Mouse (Mus musculus): ENCODE measurements around the gene Msh5.
A peak's percentile ranks its signal among the peaks of the same experiment; 100 is the strongest.

Gene Msh5

DNA sequence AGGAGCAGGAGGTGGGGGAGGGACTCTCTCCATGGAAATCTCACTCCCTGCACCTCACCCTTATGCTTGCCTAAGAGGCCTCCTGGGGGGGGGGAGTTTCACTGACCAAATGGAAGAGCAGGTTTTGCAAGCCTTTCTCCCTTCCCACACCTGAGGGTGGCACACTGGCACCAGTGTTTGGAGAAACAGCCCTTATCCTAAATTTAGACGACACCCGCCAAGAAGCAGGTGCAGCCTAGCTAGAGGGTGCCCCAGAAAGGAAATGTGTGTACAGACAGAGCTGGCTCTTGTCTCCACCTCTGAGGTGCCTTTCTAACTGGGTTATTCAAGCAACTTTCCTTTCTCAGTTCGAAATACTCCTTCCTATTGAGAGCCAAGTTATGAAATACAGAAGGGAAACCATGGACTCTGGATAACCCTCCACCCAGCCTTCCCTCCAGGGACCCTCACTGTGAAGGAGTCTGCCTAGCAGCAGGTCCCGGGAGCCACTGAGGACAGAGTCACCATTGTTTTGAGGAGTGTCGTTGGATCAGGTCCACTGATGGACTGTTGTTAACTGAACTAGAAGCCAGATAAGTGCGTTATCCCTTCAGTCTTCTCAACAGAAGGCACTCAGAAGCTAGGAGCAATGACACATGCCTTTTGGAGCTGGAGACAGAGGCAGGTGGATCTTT is 24.1 kb upstream of the Msh5 start:
- no peak for DNase-seq (ENCODE audit: low read depth, low spot score)

DNA sequence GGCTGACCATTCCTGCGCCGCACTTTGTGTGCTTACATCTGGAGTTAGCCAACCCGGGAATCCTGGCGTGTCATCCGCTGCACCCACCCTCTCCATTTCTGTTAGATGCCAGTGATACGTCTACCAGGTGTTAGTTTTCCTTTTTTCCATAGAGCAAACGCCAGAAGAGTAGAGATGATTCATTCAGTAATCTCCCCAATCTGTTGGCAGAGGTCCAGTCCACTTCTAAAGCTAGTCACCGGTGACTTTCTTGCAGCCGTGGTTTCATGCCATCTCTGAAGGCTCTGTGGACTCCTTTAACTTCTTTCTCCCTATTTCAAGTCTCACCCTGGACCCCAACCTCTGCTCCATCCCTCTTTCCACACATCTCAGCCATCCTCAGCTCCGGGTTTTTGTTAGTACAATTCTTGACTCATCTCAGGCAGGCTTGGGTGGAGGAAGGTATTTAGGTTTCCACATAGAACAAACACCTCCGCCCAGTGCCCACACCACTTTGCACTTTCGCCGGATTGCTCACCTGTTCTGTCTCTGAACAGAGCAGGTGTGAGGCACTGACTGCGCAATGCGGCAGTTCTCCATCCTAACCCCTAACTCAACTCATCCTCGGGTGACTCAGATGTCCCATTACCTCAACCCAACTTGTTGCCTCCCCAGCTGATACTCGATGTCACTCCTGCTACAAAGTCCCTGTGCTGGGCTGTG is 21.8 kb upstream of the Msh5 start:
- DNase-seq (ENCODE audit: low read depth, low spot score) = peak; percentile 31

DNA sequence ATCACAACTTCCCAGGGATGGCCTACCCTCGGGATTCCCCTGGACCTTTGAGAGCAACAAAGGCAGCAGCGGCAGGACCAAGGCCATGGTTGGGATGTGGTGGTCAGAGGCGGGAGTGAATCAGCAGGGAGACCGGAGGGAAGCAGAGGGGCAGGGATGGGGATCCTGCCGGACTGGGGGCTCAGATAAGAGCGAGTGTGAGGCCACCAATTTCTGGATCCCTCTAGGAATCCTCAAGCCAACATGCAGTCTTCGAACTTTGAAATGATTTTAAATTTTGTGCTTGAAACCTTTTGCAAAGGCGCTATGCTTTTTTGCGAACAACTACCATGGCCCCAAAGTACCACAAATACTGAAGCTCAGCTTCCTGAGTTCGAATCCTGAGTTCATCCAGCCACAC is 19.5 kb upstream of the Msh5 start, which contains the start of gene Mpig6b:
TSS of gene Mpig6b (minus strand) at position 101 of the 400 bp plus-strand sequence.
- DNase-seq (ENCODE audit: low read depth, low spot score) = no peak

- peak; percentile 45 for DNase-seq (ENCODE audit: low read depth, low spot score)
These were observed 18.7 kb upstream of the Msh5 start, which contains the start of gene Ly6g6c for GRCm38 (mm10) chr17:35064951-35065947. Gene Ly6g6c, plus strand, starts transcription at chr17:35065388.

GRCm38 (mm10) chr17:35064378-35064877 is 17.9 kb upstream of the Msh5 start:
- DNase-seq (ENCODE audit: low read depth, low spot score) = no peak

DNA sequence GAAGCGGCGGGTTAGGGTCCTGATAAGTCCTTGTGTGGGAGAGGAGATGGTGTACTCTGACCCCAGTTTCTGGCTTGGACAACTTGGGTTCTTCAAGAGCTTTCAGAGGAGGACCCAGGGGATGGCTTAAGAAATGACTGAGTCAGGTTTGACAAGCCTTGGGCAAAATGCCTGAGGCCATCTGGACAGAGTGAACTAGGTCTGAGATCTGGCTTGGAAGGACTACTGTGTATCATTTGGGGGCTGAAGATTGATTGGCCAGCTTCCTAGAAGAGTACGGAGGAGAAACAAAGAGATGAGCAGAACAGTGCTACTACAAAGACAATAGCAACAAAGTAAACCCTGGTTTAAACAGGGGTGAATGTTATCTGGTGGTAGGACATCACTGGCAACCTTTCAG is 16.9 kb upstream of the Msh5 start:
- DNase-seq (ENCODE audit: low read depth, low spot score) = no peak

- no peak for DNase-seq (ENCODE audit: low read depth, low spot score)
These were observed 14.8 kb upstream of the Msh5 start for GRCm38 (mm10) chr17:35061299-35061698.

GRCm38 (mm10) chr17:35060737-35061297 is 14.3 kb upstream of the Msh5 start:
- no peak for DNase-seq (ENCODE audit: low read depth, low spot score)

DNA sequence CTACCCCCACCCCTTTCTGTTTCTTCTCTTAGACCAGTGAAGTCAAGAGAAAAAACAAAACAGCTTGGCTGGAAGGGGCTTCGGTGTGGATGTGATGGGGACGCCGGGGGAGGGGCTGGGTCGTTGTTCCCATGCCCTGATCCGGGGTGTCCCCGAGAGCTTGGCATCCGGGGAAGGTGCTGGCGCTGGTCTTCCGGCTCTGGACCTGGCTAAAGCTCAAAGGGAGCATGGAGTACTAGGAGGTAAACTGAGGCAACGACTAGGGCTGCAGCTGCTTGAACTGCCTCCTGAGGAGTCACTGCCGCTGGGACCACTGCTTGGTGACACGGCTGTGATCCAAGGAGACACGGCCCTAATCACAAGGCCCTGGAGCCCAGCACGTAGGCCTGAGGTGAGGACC is 13.5 kb upstream of the Msh5 start:
- no peak for DNase-seq (ENCODE audit: low read depth, low spot score)

DNA sequence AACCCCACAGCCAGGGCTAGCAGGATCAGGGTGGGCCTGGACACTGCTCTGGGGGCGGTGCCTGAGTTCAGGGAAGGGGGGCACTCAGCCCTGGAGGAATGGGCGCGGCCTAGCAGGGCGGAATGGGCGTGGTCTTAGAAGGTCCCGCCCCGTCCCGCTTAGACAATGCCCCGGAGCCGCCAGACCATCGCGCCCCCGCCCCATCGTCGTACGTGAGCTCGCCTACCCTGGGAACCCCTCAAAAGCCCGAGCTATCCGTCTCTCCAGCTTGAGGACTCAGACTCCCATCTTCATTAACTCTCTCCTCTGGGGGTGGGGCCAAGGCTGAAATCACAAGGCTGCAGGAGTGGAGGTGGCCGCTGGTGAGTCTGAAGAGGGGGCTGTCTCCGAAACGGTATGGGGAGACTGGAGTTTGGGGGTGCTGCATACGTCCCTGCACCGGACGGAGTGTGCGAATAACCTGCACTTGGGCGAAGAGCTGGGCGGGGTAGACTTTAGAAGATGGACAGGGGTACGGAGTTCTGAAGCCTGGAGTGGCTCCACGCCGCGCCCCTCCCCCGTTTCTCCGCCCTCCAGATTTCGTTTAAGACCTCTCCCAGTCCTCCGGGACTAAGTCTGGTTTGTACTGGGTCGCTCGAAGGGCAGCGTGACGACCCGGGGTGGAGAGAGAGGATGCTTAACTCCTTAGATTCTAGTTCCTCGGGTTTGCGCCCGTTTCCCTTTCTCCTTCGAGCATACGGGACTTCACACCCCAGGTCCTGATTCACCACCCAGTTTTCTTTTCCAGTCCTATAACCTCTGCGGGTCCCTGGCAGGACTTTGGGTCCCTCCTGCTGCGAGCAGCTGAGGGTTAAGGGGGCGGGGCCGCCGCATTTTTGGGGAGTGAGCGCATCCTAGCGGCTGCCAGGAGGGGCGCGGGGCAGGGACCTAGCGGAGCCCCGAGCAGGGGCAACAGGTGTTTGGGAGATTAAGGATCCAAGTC is 12.7 kb upstream of the Msh5 start, which contains the start of gene Ddah2:
TSS of gene Ddah2 (plus strand) at position 125 of the 982 bp plus-strand sequence.
- peak; percentile 84 for DNase-seq (ENCODE audit: low read depth, low spot score)

- no peak for DNase-seq (ENCODE audit: low read depth, low spot score)
These were observed 11.8 kb upstream of the Msh5 start for GRCm38 (mm10) chr17:35058316-35058715.

- DNase-seq (ENCODE audit: low read depth, low spot score) = no peak
These were observed 10.5 kb upstream of the Msh5 start for GRCm38 (mm10) chr17:35057090-35057489.

DNA sequence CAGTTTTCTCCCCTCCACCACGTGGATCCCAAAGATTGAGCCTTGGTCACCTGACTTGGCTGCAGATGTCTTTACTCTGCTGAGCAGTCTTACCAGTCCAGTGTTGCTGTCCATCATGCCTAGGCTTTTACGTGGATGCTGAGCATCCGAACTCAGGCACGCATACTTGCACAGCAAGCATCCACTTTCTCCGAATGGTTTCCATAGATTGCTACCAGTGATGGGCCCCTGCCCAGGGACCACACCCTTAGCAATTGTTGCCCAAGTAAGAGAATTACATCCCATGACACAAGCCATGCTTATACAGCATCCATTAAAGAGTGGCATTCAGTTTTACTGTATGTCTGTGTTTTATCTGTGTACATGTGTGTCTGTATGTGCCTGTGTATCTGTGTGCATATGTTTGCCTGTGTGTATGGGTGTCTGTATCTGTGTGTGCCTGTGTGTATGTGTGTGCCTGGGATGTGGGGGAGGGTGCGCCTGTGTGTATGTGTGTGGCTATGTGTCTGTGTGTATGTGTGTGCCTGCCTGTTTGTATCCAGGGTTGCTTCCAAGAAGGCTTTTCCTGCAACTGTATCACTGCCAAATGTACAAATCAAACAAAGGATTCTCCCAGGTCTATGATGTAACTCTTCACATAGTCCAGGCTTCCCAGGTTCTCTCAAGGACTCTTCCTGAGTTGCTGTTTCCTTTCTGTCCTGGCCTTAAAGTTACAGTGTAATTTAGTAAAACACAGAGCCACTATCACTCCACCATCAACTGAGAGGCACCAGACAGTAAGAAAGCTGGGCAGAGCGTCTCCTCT is 9.3 kb upstream of the Msh5 start:
- DNase-seq (ENCODE audit: low read depth, low spot score) = no peak

GRCm38 (mm10) chr17:35052271-35052798 is 5.8 kb upstream of the Msh5 start:
- no peak for DNase-seq (ENCODE audit: low read depth, low spot score)

DNA sequence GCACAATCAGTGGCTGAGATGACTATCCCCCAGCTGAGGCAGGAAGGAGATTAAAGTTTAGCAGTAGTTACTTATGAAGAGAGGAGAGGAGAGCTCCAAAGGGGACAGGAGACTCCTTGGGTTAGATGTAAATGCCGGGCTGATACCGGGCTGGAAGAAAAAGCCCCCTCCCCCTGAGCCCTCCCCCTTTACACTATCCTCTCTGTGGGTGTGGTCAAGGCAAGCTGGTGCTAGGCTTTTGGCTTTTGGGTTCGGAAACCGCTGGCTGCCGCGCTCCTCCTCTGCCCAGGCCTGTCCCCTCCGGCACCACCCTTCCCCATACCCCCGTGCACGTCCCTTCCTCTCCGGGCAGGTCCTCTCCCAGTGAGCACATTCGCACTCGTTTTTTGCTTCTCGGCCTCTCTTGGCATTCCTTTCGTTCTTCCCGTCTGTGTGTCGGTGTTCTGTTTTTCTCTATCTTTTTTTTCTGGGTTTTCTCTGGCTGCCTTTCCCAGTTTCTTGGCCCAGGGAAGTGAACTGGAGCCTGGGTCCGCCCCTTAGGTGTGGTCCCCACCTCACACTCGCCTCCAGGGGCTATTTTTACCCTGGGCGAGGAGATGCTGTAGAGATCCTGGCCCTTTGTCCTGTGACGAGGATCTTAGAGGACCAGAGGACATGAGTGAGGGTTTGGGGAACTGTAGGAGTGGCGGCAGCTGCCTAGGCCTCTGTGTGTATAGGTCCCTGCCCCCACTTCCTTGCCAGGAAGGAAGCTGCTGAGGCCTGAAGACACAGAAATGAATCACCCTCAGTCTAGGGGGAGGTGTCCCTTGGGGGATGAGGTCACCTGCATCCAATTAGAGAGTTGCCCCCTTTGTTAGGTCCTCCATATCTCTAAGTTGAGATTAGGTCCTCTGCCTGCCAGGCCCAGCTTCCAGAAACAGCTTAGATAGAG is 4.9 kb upstream of the Msh5 start:
- peak; percentile 87 for DNase-seq (ENCODE audit: low read depth, low spot score)

GRCm38 (mm10) chr17:35050126-35050750 is 3.7 kb upstream of the Msh5 start:
- DNase-seq (ENCODE audit: low read depth, low spot score) = peak; percentile 79

GRCm38 (mm10) chr17:35049561-35050016 is 3.0 kb upstream of the Msh5 start, which contains the start of gene Clic1:
Gene Clic1, plus strand, starts transcription at chr17:35049966.
- DNase-seq (ENCODE audit: low read depth, low spot score) = peak; percentile 59
